ENCODE assay signal across 32 mouse cellular contexts in the genomic region with DNA sequence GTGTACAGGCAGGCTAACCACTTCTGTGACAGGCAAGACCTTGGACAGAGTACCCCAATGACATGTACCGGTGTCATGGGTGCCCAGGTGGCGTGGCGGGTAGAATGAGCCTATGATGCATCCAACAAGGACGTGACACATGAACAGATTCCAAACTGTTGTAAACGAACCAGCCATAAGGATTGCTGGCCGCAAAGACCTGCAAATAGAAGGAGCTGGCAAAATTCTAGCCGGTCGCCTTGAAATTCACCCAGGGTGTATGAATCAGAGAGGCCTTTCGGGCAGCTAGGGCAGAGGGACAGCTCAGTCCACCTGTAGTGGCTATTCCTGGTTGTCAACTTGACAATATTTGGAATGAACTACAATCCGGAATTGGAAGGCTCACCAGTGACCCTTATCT. TPM values are rescaled to one million over a fixed set of nuclear protein-coding genes. Genes with fewer than 3 reads are reported as not detected.
A peak's percentile ranks its signal among the peaks of the same experiment; 100 is the strongest.
DNase-seq lines count a peak whose midpoint lies in the region; ATAC-seq lines count a peak whose summit lies in the region.
"Had no signal": no experiment of that assay in that cellular context is flagged by ENCODE, and none has a peak within 500 bp of the region (broad histone marks: within the 10 kb centered on the region; RNA-seq: fewer than 3 reads in every experiment).

No protein-coding gene starts in this region.

- DNase-seq in adrenal gland, adult 2 months = peak; percentile 52
- DNase-seq in adrenal gland, adult 8-10 months = no peak
- DNase-seq in adrenal gland, postnatal 14 days = peak; percentile 42
- peak; percentile 19 to 42 for DNase-seq in adrenal gland, postnatal 36 days
- DNase-seq: B cell, adult 2 months; cerebellum, adult 18-20 months; cerebellum, adult 9-10 months; cerebellum, postnatal 14 days; forebrain, postnatal 0 days; gastrocnemius, adult 2 months; gastrocnemius, postnatal 14 days; heart, adult 11 months; heart, postnatal 14 days; heart, postnatal 4 days; kidney, adult 18-20 months had no signal

- H3K27me3 ChIP-seq in forebrain, embryonic 15.5 days = peaks cover 15% of the 10 kb centered on the region
- H3K27me3 ChIP-seq in forebrain, embryonic 13.5 days = peaks cover 45% of the 10 kb centered on the region
- peaks cover 71% of the 10 kb centered on the region for H3K27me3 ChIP-seq in liver, embryonic 12.5 days (replicated peaks)

- no peak overlapping the region for H3K4me3 ChIP-seq in forebrain, embryonic 15.5 days
- no peak overlapping the region for H3K4me3 ChIP-seq in forebrain, embryonic 13.5 days
- no peak overlapping the region for H3K4me3 ChIP-seq in liver, embryonic 12.5 days
- H3K4me3 ChIP-seq: forebrain, embryonic 10.5 days; gastrocnemius, adult 2 months; heart, embryonic 13.5 days had no signal

- ATAC-seq in forebrain, embryonic 15.5 days (replicated peaks) = no peak
- no peak for ATAC-seq in forebrain, embryonic 13.5 days
- ATAC-seq in liver, embryonic 12.5 days = no peak
- ATAC-seq: forebrain, postnatal 0 days; hindbrain, postnatal 0 days; inflammation-experienced regulatory T-cells, adult 6 months; intestine, embryonic 16.5 days; Patski had no signal

- no peak overlapping the region for H3K9ac ChIP-seq in forebrain, embryonic 15.5 days (replicated peaks)
- H3K9ac ChIP-seq in forebrain, embryonic 13.5 days = no peak overlapping the region
- H3K9ac ChIP-seq in liver, embryonic 12.5 days = no peak overlapping the region
- H3K9ac ChIP-seq: heart, embryonic 13.5 days; hindbrain, embryonic 14.5 days had no signal

- no peaks in the 10 kb centered on the region for H3K36me3 ChIP-seq in forebrain, embryonic 15.5 days
- H3K36me3 ChIP-seq in forebrain, embryonic 13.5 days (ENCODE audit: poor library complexity, severe bottlenecking) = no peaks in the 10 kb centered on the region
- H3K36me3 ChIP-seq in liver, embryonic 12.5 days = no peaks in the 10 kb centered on the region
- H3K36me3 ChIP-seq: forebrain, embryonic 10.5 days; G1E; heart, embryonic 13.5 days had no signal

- H3K4me1 ChIP-seq in forebrain, embryonic 15.5 days = peaks cover 42% of the 10 kb centered on the region
- H3K4me1 ChIP-seq in forebrain, embryonic 13.5 days = peaks cover 46% of the 10 kb centered on the region
- H3K4me1 ChIP-seq in liver, embryonic 12.5 days = peaks cover 13% of the 10 kb centered on the region

- 0 out of 2 replicates have a peak overlapping the region, but pooled peaks have one; percentile 0 for H3K27ac ChIP-seq in forebrain, embryonic 15.5 days (replicated peaks)
- no peak overlapping the region for H3K27ac ChIP-seq in forebrain, embryonic 13.5 days
- no peak overlapping the region for H3K27ac ChIP-seq in liver, embryonic 12.5 days
- H3K27ac ChIP-seq: forebrain, embryonic 10.5 days; gastrocnemius, adult 2 months; heart, embryonic 13.5 days; hindbrain, embryonic 14.5 days; hindbrain, postnatal 0 days had no signal

- no peak overlapping the region for H3K4me2 ChIP-seq in forebrain, embryonic 15.5 days (replicated peaks)
- H3K4me2 ChIP-seq in forebrain, embryonic 13.5 days = no peak overlapping the region
- H3K4me2 ChIP-seq in liver, embryonic 12.5 days = no peak overlapping the region
- H3K4me2 ChIP-seq: heart, embryonic 13.5 days; hindbrain, embryonic 14.5 days had no signal

- no peaks in the 10 kb centered on the region for H3K9me3 ChIP-seq in forebrain, embryonic 15.5 days
- no peaks in the 10 kb centered on the region for H3K9me3 ChIP-seq in forebrain, embryonic 13.5 days (replicated peaks)
- H3K9me3 ChIP-seq in liver, embryonic 12.5 days (replicated peaks) = peaks cover 3% of the 10 kb centered on the region; the same call in 1 of the 2 replicates
- H3K9me3 ChIP-seq: forebrain, embryonic 10.5 days; heart, embryonic 13.5 days had no signal

- WGBS in forebrain, embryonic 15.5 days = 24% methylated on average over 10 of the region's 10 CpGs
- WGBS in forebrain, embryonic 13.5 days = 19% methylated on average over 10 of the region's 10 CpGs
- WGBS in liver, embryonic 12.5 days (ENCODE audit: insufficient replicate concordance) = 21% methylated on average over 10 of the region's 10 CpGs

RNA-seq across cellular contexts. Expression of a gene that starts 41.8 kb away (rescaled TPM):
- total RNA-seq in adrenal gland, adult 2 months (2021) = not detected
- not detected in 2 replicates for polyA plus RNA-seq in adrenal gland, adult 2 months (2012; rRNA removed)
- not detected for total RNA-seq in adrenal gland, adult 8-10 months (2022)
- 0.37 and 0.42 TPM in 2 replicates for polyA plus RNA-seq in forebrain, embryonic 15.5 days (2015; fragmentation: Nextera tagmentation; extraction: Ambion mirVana)
- 0.25 and 0.28 TPM in 2 replicates for polyA plus RNA-seq in forebrain, embryonic 13.5 days (2015; fragmentation: Nextera tagmentation; extraction: Ambion mirVana)
- not detected in 2 replicates for total RNA-seq in adrenal gland, postnatal 14 days (2021)
- total RNA-seq in adrenal gland, postnatal 36 days (2021) = not detected
- not detected in 2 replicates for polyA plus RNA-seq in liver, embryonic 12.5 days (2016; fragmentation: Nextera tagmentation; extraction: Ambion mirVana)
- total RNA-seq: CH12.LX; G1E; gastrocnemius, postnatal 14 days; gastrocnemius, postnatal 4 days; heart, postnatal 4 days had no signal
- polyA plus RNA-seq: G1E; heart, embryonic 13.5 days; heart, embryonic 16.5 days; inflammation-experienced regulatory T-cells, adult 6 months had no signal

RNA-seq across cellular contexts. Expression of a gene that starts 52.0 kb away (rescaled TPM):
- total RNA-seq in adrenal gland, adult 2 months (2021) = 100 to 1,000 TPM in 1 of 2 experiments, 10 to 100 TPM in 1; 87.9 to 143 TPM
- polyA plus RNA-seq in adrenal gland, adult 2 months (2012; rRNA removed) = 74.3 and 95.0 TPM in 2 replicates
- total RNA-seq in adrenal gland, adult 8-10 months (2022) = 10 to 100 TPM in 3 of 4 experiments, 1 to 10 TPM in 1; 6.9 to 56.3 (median 40.8) TPM
- polyA plus RNA-seq in forebrain, embryonic 15.5 days (2015; fragmentation: Nextera tagmentation; extraction: Ambion mirVana) = not detected in 2 replicates
- not detected in 2 replicates for polyA plus RNA-seq in forebrain, embryonic 13.5 days (2015; fragmentation: Nextera tagmentation; extraction: Ambion mirVana)
- total RNA-seq in adrenal gland, postnatal 14 days (2021) = 151 and 169 TPM in 2 replicates
- 10 to 100 TPM; 90.4 to 93.3 TPM for total RNA-seq in adrenal gland, postnatal 36 days (2021)
- not detected in 2 replicates for polyA plus RNA-seq in liver, embryonic 12.5 days (2016; fragmentation: Nextera tagmentation; extraction: Ambion mirVana)
- total RNA-seq: CH12.LX; forebrain, postnatal 0 days; G1E; hindbrain, postnatal 0 days had no signal
- polyA plus RNA-seq: embryonic facial prominence, embryonic 11.5 days; forebrain, embryonic 10.5 days; forebrain, postnatal 0 days; frontal cortex, adult 2 months; G1E; heart, embryonic 13.5 days; heart, embryonic 16.5 days; hindbrain, embryonic 11.5 days; hindbrain, embryonic 14.5 days; hindbrain, postnatal 0 days; inflammation-experienced regulatory T-cells, adult 6 months; intestine, embryonic 16.5 days; Patski had no signal

RNA-seq across cellular contexts. Expression of a gene that starts 56.2 kb away (rescaled TPM):
- total RNA-seq in adrenal gland, adult 2 months (2021) = not detected
- not detected in 2 replicates for polyA plus RNA-seq in adrenal gland, adult 2 months (2012; rRNA removed)
- total RNA-seq in adrenal gland, adult 8-10 months (2022) = under 1 TPM in 2 of 4 experiments, not detected in 2; 0.11 to 0.17 TPM
- polyA plus RNA-seq in forebrain, embryonic 15.5 days (2015; fragmentation: Nextera tagmentation; extraction: Ambion mirVana) = 7.1 and 7.4 TPM in 2 replicates
- polyA plus RNA-seq in forebrain, embryonic 13.5 days (2015; fragmentation: Nextera tagmentation; extraction: Ambion mirVana) = 4.8 and 5.6 TPM in 2 replicates
- total RNA-seq in adrenal gland, postnatal 14 days (2021) = 0.26 TPM in 1 of 2 replicates, not detected in the other
- not detected for total RNA-seq in adrenal gland, postnatal 36 days (2021)
- polyA plus RNA-seq in liver, embryonic 12.5 days (2016; fragmentation: Nextera tagmentation; extraction: Ambion mirVana) = not detected in 2 replicates
- total RNA-seq: CH12.LX; G1E; gastrocnemius, adult 2 months; gastrocnemius, postnatal 14 days; gastrocnemius, postnatal 4 days; heart, postnatal 14 days; heart, postnatal 4 days had no signal
- polyA plus RNA-seq: G1E; heart, embryonic 13.5 days; heart, embryonic 16.5 days; inflammation-experienced regulatory T-cells, adult 6 months; intestine, embryonic 16.5 days; Patski had no signal
